Mouse (Mus musculus) ES-Bruce4 (cell line): ENCODE results near the gene Eif4enif1. TPM values are rescaled to one million over a fixed set of nuclear protein-coding genes. Genes with fewer than 3 reads are reported as not detected.

Experiments
- H3K27ac ChIP-seq: 2 replicates; pipeline ENCODE4 v1.5.1; 2012; ENCODE audit warnings: low read length, inconsistent platforms; ENCODE audit not compliant: insufficient read depth
- H3K27me3 ChIP-seq: 2 replicates; pipeline ENCODE4 v1.6.1; 2012; ENCODE audit warnings: mild to moderate bottlenecking, low read length, inconsistent platforms; ENCODE audit not compliant: control insufficient read depth, poor library complexity, insufficient read depth, severe bottlenecking
- H3K36me3 ChIP-seq: 2 replicates; pipeline ENCODE4 v1.6.1; 2012; ENCODE audit warnings: inconsistent platforms, mild to moderate bottlenecking, low read length, moderate library complexity; ENCODE audit not compliant: control insufficient read depth, poor library complexity, insufficient read depth, severe bottlenecking
- H3K4me1 ChIP-seq: one replicate; pipeline ENCODE4 v1.8.1; 2011; ENCODE audit warnings: low read length; ENCODE audit not compliant: control insufficient read depth, insufficient read depth
- H3K4me3 ChIP-seq: 2 replicates; pipeline ENCODE4 v1.5.1; 2011; ENCODE audit warnings: low read depth, mild to moderate bottlenecking, low read length
- H3K9ac ChIP-seq: 2 replicates; pipeline ENCODE4 v1.6.1; 2012; ENCODE audit warnings: low read depth, mild to moderate bottlenecking, inconsistent platforms; ENCODE audit not compliant: poor library complexity, severe bottlenecking
- H3K9me3 ChIP-seq: replicated peaks from 2 replicates; pipeline ENCODE4 v1.6.1; 2012; ENCODE audit warnings: mild to moderate bottlenecking, low read length, inconsistent platforms; ENCODE audit not compliant: control insufficient read depth, poor library complexity, insufficient read depth, severe bottlenecking
- CTCF ChIP-seq: IDR thresholded peaks from one replicate; pipeline ENCODE4 v1.8.1; 2011; ENCODE audit warnings: low read depth, low read length
- EP300 ChIP-seq: IDR thresholded peaks from 2 replicates; pipeline ENCODE4 v1.6.1; 2011; ENCODE audit warnings: low read depth, low read length; ENCODE audit not compliant: insufficient read depth
- POLR2A ChIP-seq: IDR thresholded peaks from one replicate; pipeline ENCODE4 v1.8.1; 2011; ENCODE audit warnings: low read length; ENCODE audit not compliant: insufficient read depth
- polyA plus RNA-seq: library from polyadenylated mRNA; stranded (reverse); fragments of >200 nt; gene quantifications from 2 replicates; pipeline ENCODE4 v1.2.4, GENCODE M21; 2011; ENCODE audit warnings: low read depth; ENCODE audit not compliant: missing spikeins, insufficient read depth, insufficient read length

Eif4enif1 gene
- polyA plus RNA-seq, 1 experiment = 99.9 TPM

- Histone ChIP-seq H3K9ac (no peak overlapping the region), H3K4me1 (no peaks in the 10 kb centered on the region), H3K27me3 (no peaks in the 10 kb centered on the region), H3K27ac (no peak overlapping the region), H3K4me3 (no peak overlapping the region), H3K9me3 (peaks cover 11% of the 10 kb centered on the region), H3K36me3 (no peaks in the 10 kb centered on the region)
- TF ChIP-seq EP300 (no peak), CTCF (no peak), POLR2A (no peak)
Observed at GRCm38 (mm10) chr11:3287131-3287530, 84.9 kb downstream of the Eif4enif1 start.

- Histone ChIP-seq H3K9ac (peak overlapping the region; percentile 94; the same call in 1 of the 2 replicates), H3K27me3 (no peaks in the 10 kb centered on the region), H3K4me1 (no peaks in the 10 kb centered on the region), H3K4me3 (no peak overlapping the region), H3K36me3 (no peaks in the 10 kb centered on the region), H3K27ac (no peak overlapping the region), H3K9me3 (peaks cover 6% of the 10 kb centered on the region)
- TF ChIP-seq CTCF (no peak), POLR2A (no peak), EP300 (no peak)
Observed at GRCm38 (mm10) chr11:3287921-3288320, 85.7 kb downstream of the Eif4enif1 start.

GRCm38 (mm10) chr11:3288521-3289301 lies 86.5 kb downstream of the Eif4enif1 start, which contains the start of gene Patz1:
Patz1 (plus strand) TSS chr11:3288874.
- H3K4me1 ChIP-seq = no peaks in the 10 kb centered on the region
- peaks cover 3% of the 10 kb centered on the region for H3K36me3 ChIP-seq
- peak within 1 kb of the TSS; percentile 82 for H3K4me3 ChIP-seq
- TF ChIP-seq CTCF (no peak), EP300 (no peak), POLR2A (no peak)
- H3K9ac ChIP-seq = peak within 1 kb of the TSS; percentile 94
- H3K27me3 ChIP-seq = no peaks in the 10 kb centered on the region
- peak within 1 kb of the TSS; percentile 84 for H3K27ac ChIP-seq
- H3K9me3 ChIP-seq = no peaks in the 10 kb centered on the region; the same call in 1 of the 2 replicates

- Histone ChIP-seq H3K36me3 (peaks cover 9% of the 10 kb centered on the region), H3K4me3 (peak overlapping the region; percentile 82), H3K27me3 (no peaks in the 10 kb centered on the region), H3K27ac (peak overlapping the region; percentile 84), H3K9me3 (no peaks in the 10 kb centered on the region), H3K4me1 (no peaks in the 10 kb centered on the region), H3K9ac (peak overlapping the region; percentile 94)
- TF ChIP-seq CTCF (no peak), POLR2A (peak; percentile 50), EP300 (peak; percentile 8; the same call in 1 of the 2 replicates)
Observed at GRCm38 (mm10) chr11:3289302-3289802, 87.2 kb downstream of the Eif4enif1 start.

GRCm38 (mm10) chr11:3289803-3290639 lies 87.8 kb downstream of the Eif4enif1 start:
- Histone ChIP-seq H3K36me3 (peaks cover 15% of the 10 kb centered on the region), H3K27ac (peak overlapping the region; percentile 84), H3K9ac (peak overlapping the region; percentile 94), H3K9me3 (no peaks in the 10 kb centered on the region), H3K4me1 (peaks cover 2% of the 10 kb centered on the region), H3K27me3 (no peaks in the 10 kb centered on the region), H3K4me3 (peak overlapping the region; percentile 94)
- TF ChIP-seq CTCF (peak; percentile 54), POLR2A (peak; percentile 14), EP300 (no peak)
